Mouse (Mus musculus) limb, embryonic 14.5 days (tissue): ENCODE measurements around the gene Mb. TPM values are rescaled to one million over a fixed set of nuclear protein-coding genes. Genes with fewer than 3 reads are reported as not detected.

ENCODE experiments used
- ATAC-seq: fragments of 200-750 bp; cut with Nextera tagmentation; 2 replicates; pipeline ENCODE4 v1.8.0; 2017; ENCODE audit warnings: low read depth, moderate number of reproducible peaks, moderate TSS enrichment; ENCODE audit not compliant: low FRiP score
- DNase-seq: peaks from one replicate; pipeline ENCODE4 v3.0.0-alpha.2; 2015; ENCODE audit warnings: low spot score
- H3K27ac ChIP-seq: fragments of 300-500 bp; sonication (generic); replicated peaks from 2 replicates; pipeline ENCODE4 v1.5.1; 2014; ENCODE audit warnings: low read depth, mild to moderate bottlenecking, low read length, moderate library complexity, mixed read lengths
- H3K27me3 ChIP-seq: fragments of 300-500 bp; sonication (generic); 2 replicates; pipeline ENCODE4 v1.6.1; 2014; ENCODE audit warnings: low read length, mixed read lengths; ENCODE audit not compliant: control insufficient read depth, insufficient read depth
- H3K36me3 ChIP-seq: fragments of 300-500 bp; sonication (generic); 2 replicates; pipeline ENCODE4 v1.6.1; 2014; ENCODE audit warnings: mild to moderate bottlenecking, low read length, moderate library complexity, mixed read lengths; ENCODE audit not compliant: control insufficient read depth, insufficient read depth
- H3K4me1 ChIP-seq: fragments of 300-500 bp; sonication (generic); 2 replicates; pipeline ENCODE4 v1.6.1; 2014; ENCODE audit warnings: antibody characterized with exemption, low read length, mixed read lengths; ENCODE audit not compliant: control insufficient read depth, insufficient read depth
- H3K4me2 ChIP-seq: fragments of 300-500 bp; sonication (generic); replicated peaks from 2 replicates; pipeline ENCODE4 v1.6.1; 2014; ENCODE audit warnings: low read depth, mild to moderate bottlenecking, low read length, moderate library complexity; ENCODE audit not compliant: severe bottlenecking
- H3K4me3 ChIP-seq: fragments of 300-500 bp; sonication (generic); replicated peaks from 2 replicates; pipeline ENCODE4 v1.5.1; 2014; ENCODE audit warnings: low read length
- H3K9ac ChIP-seq: fragments of 300-500 bp; sonication (generic); 2 replicates; pipeline ENCODE4 v1.6.1; 2014; ENCODE audit warnings: mild to moderate bottlenecking, low read depth, low read length, moderate library complexity; ENCODE audit not compliant: severe bottlenecking
- H3K9me3 ChIP-seq: fragments of 300-500 bp; sonication (generic); 2 replicates; pipeline ENCODE4 v1.6.1; 2016; ENCODE audit warnings: low read length; ENCODE audit not compliant: control insufficient read depth
- POLR2A ChIP-seq: fragments of 200-500 bp; IDR thresholded peaks from 2 replicates; pipeline ENCODE4 v1.8.0; 2012; ENCODE audit warnings: inconsistent platforms, mild to moderate bottlenecking, moderate library complexity, borderline replicate concordance; ENCODE audit not compliant: insufficient read depth, insufficient read length; ENCODE audit errors: extremely low read depth
- WGBS: fragments of 180-500 bp; shearing (Covaris S2); extraction: QIAGEN DNeasy Blood & Tissue Kit; methylation state at CpG from one replicate; pipeline ENCODE4 v1.1.7; 2014; 5-methylcytosine and 5-hydroxymethylcytosine counted together
- polyA plus RNA-seq, 2 experiments: library from polyadenylated mRNA; depleted of rRNA in 1 of 2; stranded (reverse) in 1 of 2; unstranded in 1 of 2; fragments of >200 nt; fragmentation: Nextera tagmentation in 1 of 2; extraction: Ambion mirVana in 1 of 2; gene quantifications; 2 replicates each; pipeline versions ENCODE4 v1.2.1 to v1.2.3; 2012 to 2014

Mb gene
- polyA plus RNA-seq, 2 experiments: 10.4 to 12.0 TPM

DNA sequence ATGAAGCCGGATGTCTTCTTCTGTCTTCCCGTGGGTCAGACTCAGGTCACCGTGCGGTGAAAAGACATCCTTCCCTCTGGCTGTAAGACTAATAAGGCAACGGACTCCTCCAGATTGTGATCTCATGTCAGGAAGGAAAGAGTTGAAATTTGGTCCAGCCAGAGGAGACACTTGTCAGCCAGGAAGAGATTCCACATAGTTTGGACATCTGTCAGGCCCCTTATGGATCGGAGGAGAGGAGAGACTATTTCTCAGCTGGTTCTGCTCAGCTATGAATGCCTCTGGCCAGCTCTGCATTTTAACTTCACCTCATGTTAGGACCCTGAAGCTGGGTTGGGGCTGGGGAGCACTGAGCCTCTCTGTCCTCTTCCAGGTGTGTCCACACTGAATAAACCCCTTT, 36.0 kb downstream of the Mb start:
- H3K4me3 ChIP-seq: no peak overlapping the region
- H3K4me2 ChIP-seq: no peak overlapping the region
- H3K36me3 ChIP-seq: no peaks in the 10 kb centered on the region
- H3K27me3 ChIP-seq: no peaks in the 10 kb centered on the region
- no peaks in the 10 kb centered on the region for H3K4me1 ChIP-seq
- no peak for TF ChIP-seq POLR2A
- ATAC-seq (no peak; the same call in 1 of the 2 replicates), DNase-seq (no peak)
- no peaks in the 10 kb centered on the region for H3K9me3 ChIP-seq
- 62% methylated on average over 6 of the region's 6 CpGs for WGBS
- 0 out of 2 replicates have a peak overlapping the region, but pooled peaks have one; percentile 13 for H3K27ac ChIP-seq
- no peak overlapping the region for H3K9ac ChIP-seq

DNA sequence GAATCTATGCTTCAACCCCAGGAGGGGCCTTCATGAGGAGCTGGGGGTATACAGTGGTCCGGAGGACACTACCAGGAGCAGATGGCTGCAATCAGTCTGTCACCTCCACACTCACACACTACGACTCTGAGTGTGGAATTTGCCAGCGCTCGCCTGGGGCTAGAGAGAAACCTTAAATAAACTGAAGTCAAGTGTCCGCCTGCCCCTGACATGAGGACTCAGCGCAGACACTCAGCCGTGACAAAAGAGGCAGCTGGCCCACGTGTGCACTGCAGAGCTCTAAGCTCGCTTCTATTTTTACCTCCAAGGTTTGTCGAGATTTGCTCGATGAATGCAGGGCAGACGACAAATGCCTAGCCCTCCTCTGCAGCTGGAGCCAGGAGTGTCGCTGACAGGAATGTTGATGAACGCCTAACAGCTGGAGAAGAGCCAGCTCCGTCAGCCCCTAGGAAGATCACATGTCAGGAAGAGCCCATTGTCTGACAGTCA, 36.7 kb downstream of the Mb start:
- Histone ChIP-seq H3K4me1 (no peaks in the 10 kb centered on the region), H3K27ac (0 out of 2 replicates have a peak overlapping the region, but pooled peaks have one; percentile 59), H3K9ac (no peak overlapping the region), H3K9me3 (no peaks in the 10 kb centered on the region), H3K36me3 (no peaks in the 10 kb centered on the region), H3K4me3 (no peak overlapping the region), H3K27me3 (no peaks in the 10 kb centered on the region), H3K4me2 (peak overlapping the region; percentile 5; the same call in 1 of the 2 replicates)
- ATAC-seq (peak; percentile 77), DNase-seq (peak; percentile 80)
- 10% methylated on average over 15 of the region's 15 CpGs for WGBS
- TF ChIP-seq POLR2A: no peak

DNA sequence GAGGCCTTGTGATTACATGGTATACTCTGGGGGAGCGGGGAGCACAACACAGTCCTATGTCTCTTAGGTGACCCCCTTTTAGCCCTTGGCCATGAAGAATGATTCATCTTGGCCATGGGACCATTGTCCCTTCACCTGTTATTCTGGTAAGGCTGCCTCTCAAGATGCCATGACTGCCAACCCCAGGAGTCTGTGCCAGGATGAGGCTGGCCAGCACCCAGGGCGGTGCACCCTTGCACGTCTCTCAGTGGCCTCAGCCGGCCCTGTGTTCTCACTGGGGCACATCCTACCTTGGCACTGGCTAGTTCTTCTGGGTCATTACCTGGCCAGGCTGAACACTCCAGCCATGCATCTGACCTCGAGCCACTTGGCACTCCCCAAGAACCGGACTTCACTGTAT, 41.6 kb downstream of the Mb start:
- Histone ChIP-seq H3K4me3 (no peak overlapping the region), H3K4me2 (no peak overlapping the region), H3K9ac (no peak overlapping the region), H3K9me3 (no peaks in the 10 kb centered on the region), H3K27me3 (no peaks in the 10 kb centered on the region), H3K36me3 (no peaks in the 10 kb centered on the region), H3K4me1 (no peaks in the 10 kb centered on the region), H3K27ac (no peak overlapping the region)
- DNase-seq: no peak
- 91% methylated on average over 6 of the region's 6 CpGs for WGBS
- ATAC-seq: no peak
- no peak for TF ChIP-seq POLR2A

DNA sequence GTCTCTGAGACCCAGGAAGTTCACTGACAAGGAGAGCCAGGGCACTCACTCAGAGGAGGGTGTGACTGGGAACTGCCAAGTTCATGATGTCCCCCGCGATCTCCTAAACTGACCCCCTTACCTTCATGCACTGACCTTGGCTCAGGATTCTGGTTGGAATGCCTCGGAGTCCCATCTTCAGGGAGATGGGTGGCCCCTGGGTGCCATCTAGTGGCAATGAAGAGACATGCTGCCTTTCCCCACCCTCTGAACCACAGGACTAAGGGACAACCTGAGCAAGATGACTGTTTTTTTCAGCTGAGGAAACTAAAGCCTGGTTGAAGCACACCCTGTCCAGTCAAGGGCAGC, 46.6 kb downstream of the Mb start:
- peak; percentile 41; the same call in 1 of the 2 replicates for ATAC-seq
- WGBS: 14% methylated on average over 3 of the region's 3 CpGs

DNA sequence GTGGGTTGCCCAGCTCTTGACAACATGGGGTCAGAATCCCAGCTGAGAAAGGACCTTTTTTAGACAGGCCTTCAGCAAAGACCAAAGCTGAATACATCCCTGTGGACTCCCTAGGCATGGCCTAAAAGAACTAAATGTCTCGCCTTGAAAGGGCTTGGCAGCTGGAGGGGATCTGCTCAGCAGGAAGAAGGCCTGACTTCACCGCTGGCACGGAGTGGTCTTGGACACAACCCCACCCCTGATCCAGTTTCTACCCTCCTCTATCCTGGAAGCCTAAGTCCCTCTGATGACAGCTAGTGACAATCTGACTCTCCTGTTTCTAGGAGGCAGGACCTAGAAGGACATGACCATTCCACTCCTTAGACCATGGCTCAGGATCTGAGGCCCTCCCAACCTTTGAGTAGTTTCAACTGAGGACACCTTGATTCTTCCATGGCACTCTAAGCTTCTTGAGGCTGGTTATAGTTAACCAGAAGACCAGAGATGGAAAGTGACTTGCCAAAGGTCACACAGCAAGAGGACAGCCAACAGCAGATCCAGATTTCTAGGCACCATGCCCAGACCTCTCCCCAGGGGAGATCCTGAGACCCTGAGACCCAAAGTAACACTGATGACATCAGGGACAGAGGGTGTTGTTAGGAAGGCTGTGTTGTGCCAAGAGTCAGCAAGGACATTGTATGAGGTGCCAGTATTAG, 47.1 kb downstream of the Mb start:
- 94% methylated on average over 3 of the region's 3 CpGs for WGBS
- H3K9ac ChIP-seq: no peak overlapping the region
- H3K4me2 ChIP-seq: no peak overlapping the region
- no peak overlapping the region for H3K4me3 ChIP-seq
- DNase-seq (no peak), ATAC-seq (no peak)
- no peak for TF ChIP-seq POLR2A
- no peaks in the 10 kb centered on the region for H3K4me1 ChIP-seq
- H3K36me3 ChIP-seq: no peaks in the 10 kb centered on the region
- no peak overlapping the region for H3K27ac ChIP-seq
- H3K27me3 ChIP-seq: no peaks in the 10 kb centered on the region
- no peaks in the 10 kb centered on the region for H3K9me3 ChIP-seq

More for the DNA sequence above, 46.6 kb downstream of the Mb start:
- no peak overlapping the region for H3K27ac ChIP-seq
- no peaks in the 10 kb centered on the region for H3K36me3 ChIP-seq
- no peaks in the 10 kb centered on the region for H3K27me3 ChIP-seq
- H3K4me3 ChIP-seq: no peak overlapping the region
- H3K9me3 ChIP-seq: no peaks in the 10 kb centered on the region
- DNase-seq: no peak
- H3K4me1 ChIP-seq: no peaks in the 10 kb centered on the region
- TF ChIP-seq POLR2A: no peak
- no peak overlapping the region for H3K4me2 ChIP-seq
- H3K9ac ChIP-seq: no peak overlapping the region
